Mouse (Mus musculus) lung, postnatal 0 days (tissue): ENCODE results near the gene Irf2bpl.

Experiments used
- CTCF ChIP-seq: IDR thresholded peaks from 2 replicates; pipeline ENCODE4 v1.5.1; 2016; ENCODE audit warnings: antibody characterized with exemption, mild to moderate bottlenecking
- EP300 ChIP-seq: IDR thresholded peaks from 2 replicates; pipeline ENCODE4 v1.6.1; 2016; ENCODE audit warnings: antibody characterized with exemption, mild to moderate bottlenecking, control low read depth

GRCm38 (mm10) chr12:86876116-86876515 is 8.5 kb downstream of the Irf2bpl start:
- TF ChIP-seq CTCF (no peak), EP300 (no peak)
